Mouse (Mus musculus): ENCODE data around the gene Rrp15.

Rrp15 gene

DNA sequence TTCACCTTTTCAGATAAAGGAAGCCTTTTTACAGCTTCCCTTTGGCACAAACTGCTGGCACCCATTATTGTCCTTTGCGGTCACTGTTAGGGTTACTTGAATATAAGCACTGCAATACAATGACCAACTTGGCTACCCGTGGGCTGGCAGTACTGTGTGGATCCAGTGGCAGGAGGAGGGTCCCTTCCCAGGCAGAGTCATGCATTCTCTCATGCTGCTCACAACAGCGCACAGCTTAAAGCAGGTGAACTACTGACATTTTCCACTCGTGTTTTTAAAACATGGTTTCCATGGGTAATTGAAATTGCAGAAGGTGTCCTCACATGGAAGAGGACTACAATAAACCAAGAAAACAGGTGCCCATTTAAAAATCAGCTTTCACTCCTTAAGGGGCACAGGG lies 34.9 kb downstream of the Rrp15 start:
- DNase-seq (ENCODE audit: low spot score in 2 of 2) = no peak

DNA sequence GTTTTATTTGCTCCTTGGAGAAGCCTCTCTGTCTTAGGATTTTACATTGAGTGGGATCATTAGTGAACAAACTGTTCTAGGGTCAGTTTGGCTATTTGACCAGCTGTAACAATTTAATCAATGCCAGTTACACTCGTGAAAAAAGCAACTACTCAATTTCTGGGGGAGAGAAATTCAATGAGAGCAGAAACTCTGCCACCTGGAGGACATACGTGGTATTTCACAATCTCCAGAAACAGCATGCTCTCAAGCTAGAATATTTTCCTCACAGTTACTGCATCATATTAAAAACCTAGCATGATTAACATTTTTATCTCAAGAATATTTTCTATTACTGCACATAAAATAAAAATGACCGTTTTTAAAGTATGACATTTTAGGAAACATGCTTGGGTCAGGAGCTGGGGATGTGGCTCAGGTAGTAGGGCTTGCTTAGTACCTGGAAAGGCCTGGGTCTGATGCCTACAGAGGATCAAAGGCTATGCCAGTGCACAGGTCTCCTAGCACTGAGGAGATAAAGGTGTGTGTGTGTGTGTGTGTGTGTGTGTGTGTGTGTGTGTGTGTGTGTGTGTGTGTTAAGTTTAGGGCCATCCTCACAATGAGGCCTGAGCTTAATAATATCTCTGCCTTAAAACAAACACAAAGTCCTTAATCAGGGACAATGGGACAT lies 36.2 kb downstream of the Rrp15 start:
- DNase-seq (ENCODE audit: low spot score in 2 of 2) = peak in 1 of 2 experiments; percentile 59

DNA sequence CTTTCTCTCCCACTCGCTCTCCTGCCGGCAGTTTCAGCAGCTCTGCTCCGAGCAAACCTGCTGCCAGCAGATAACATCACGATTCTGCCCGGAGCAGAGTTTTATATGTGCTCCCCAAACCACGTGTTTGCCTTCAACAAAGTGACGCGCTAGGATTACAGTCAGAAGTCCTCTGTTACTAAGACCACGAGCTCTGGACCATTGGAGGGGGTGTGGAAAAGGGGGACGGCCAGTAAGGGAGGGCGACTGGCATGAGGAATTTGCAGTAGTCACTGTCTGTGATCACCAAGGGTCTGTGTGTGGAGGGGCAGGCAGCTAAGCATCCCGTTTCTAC lies 43.3 kb downstream of the Rrp15 start, which contains the start of gene Tgfb2:
Tgfb2 (minus strand) TSS at position 75 of the 334 bp plus-strand sequence.
- peak in 1 of 2 experiments; percentile 54 for DNase-seq (ENCODE audit: low spot score in 2 of 2)

DNA sequence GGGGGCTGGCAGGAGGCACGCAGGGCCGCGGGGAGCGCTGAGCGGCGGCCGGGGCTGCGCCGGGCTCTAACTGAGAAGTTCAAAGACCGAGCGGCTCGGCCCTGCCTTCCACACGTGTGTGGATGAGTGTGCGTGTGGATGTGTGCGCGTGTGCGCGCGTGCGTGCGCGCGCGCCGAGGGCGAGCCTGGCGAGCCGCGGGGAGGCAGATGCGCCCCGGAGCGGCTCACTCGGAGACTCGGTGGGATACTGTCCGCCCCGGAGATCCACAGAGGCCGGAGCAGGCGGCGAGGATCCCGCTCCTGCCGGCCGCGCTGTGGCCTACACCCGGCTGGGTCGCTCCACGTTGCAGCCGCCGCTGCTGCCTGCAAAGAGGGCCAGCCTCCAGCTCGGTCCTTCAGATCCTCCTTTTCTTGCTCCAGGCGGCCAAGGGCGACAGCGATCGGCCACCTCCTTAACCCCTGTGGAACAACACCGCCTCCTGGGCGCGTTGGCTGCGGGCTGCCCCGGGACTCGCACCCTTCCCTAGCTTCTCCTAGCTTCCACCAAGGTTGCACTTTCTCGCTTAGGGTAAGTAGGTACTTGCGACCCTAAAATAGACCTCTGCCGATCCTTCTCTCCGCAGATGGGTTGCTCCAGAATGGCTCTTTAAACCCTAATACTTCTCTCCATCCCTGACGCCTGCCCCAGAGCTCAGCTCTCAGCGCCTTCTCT lies 43.8 kb downstream of the Rrp15 start:
- DNase-seq (ENCODE audit: low spot score in 2 of 2) = peak; percentile 48 to 62

DNA sequence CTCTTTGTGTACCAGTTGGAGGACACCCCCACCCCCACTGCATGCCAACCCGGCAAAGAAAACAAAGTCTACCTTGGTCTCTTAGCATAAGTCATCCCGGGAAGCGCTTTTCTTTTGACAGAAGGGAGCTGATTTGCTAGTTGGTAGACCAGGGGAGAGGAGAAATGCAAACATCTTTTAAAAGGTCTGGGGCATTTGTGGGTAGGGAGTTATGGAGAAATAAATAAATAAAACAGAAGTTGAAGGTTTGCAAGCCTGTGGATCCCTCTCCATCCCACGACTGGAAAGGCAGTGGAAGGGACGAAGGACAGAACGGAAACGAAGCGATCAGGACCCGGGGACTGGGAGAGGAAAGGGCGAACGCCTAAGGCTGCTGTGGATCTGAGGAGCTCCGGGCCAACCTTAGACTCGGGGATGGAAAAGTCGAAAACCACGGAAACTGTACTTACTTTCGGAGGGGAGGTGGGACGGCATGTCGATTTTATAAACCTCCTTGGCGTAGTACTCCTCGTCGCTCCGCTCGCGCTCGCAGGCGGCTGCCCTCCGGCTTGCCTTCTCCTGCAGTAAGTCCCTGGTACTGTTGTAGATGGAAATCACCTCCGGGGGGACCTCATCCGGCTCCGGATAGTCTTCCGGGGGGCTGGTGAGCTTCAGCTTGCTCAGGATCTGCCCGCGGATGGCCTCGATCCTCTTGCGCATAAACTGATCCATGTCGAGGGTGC lies 45.0 kb downstream of the Rrp15 start:
- peak; percentile 35 to 44 for DNase-seq (ENCODE audit: low spot score in 2 of 2)

DNA sequence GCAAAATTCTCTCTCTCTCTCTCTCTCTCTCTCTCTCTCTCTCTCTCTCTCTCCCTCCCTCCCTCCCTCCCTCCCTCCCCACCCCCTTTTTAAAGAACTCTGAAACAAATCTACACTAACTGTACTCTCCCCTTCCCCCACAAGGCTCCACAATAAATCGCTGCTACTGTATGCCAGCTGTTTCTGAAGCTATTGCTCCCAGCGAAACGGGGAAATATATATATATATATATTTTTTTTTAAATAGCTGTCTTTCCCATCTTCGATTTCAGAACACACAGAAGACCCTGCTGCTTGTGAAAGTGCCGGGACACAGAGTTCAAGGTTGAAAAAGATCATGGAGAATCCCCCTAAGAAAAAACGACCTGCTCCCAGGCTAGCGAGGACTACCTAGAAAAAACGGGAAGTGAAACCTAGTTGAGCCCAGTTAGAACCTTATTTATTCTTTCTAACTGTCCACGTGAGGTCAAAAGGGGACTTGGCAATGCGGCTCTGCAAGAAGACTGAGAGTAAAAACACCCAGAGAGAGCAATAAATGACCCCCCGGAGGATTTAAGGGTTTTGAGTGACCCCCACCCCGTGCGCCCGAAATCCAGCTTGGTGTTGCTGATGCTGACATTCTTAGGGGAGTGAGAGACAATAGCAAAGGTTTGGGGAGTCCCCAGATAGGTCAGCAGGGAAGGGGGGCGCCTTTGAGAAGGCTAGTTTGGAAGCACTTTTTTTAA lies 45.7 kb downstream of the Rrp15 start:
- DNase-seq (ENCODE audit: low spot score in 2 of 2) = no peak

DNA sequence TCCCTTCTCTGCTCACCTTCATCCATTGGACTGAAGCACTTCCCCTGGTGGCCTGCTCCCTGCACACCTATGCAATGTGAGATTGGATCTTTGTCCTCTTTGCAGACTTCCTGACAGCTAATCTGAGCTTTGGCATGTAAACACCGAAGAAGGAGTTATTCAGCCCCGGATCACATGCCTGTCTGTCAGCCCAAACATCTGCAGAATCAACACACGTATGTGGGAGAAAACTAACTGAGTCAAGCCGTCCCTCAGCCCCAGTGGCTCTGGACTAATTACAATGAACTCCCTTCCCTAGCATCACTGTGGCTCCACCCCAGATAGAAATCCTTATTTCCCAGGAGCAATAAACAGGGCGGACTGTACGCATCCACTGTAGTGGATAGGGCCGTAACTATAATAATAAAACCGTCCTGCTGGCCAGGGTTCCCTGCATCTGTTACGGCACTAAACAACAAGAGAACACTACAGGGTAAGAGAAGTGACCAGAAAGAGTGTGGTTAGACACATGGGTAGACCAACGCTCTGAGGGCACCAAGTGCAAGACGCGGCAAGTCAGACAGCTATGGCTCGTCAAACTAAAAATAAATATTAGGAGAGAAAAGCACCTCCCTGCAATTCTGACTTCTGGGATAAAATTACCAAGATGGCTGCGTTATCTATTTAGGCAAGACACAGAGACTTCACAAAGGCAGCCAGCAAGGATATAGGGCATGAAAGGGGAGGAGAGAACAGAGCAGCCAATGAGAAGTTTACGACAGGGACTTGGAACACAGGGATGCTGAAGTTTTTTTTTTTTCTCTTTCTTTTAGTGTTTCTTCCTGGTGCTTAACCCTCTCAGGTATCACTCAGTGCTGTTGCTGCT lies 46.5 kb downstream of the Rrp15 start:
- no peak for DNase-seq (ENCODE audit: low spot score in 2 of 2)

DNA sequence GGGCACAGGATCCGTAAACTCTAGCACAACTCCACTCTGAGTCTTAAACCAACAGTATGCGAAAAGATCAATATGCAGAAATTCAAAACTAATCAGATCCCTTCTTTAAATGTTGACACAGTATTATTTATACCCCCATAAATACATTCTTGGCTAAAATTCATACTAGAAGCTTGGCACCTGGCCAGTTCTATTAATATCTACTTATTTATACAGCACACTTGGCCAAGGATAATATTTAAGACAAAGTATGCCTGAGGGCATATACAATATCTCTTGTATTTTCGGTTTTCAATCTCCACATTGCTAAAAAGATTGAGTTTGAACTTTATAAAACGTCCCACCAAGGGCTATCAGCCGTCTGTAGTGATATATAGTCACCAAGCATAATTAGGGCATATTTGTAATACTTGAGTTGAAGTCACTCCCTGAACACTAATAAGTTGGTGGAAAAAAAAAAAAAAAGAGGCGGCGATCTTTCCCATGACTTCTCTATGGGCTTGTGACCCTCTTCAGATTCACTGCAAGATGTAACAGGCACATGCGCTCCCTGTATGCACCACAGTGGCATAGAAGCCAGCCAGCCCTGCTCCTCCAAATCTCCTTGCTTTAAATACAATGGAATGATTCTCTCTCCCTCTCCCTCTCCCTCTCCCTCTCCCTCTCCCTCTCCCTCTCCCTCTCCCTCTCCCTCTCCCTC lies 47.8 kb downstream of the Rrp15 start:
- DNase-seq (ENCODE audit: low spot score in 2 of 2) = no peak

DNA sequence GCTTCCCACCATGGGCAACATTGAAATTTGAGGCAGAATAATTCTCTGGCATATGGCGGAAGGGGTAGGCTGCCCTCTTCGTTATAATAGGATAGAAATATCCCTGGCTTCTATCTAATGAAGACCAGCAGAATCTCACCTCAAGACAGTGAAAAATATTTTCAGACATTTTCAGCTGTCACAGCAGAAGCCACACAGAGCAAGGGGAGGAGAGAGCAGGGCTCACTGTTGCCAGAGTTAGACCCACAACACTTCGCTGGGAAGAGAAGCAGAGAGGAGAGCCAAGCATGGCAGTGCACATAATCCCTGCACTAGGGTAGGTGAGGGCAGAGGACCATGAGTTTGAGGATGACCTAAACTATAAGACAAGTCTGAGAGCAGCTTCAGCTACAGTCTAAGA lies 48.7 kb downstream of the Rrp15 start:
- DNase-seq (ENCODE audit: low spot score in 2 of 2) = no peak

DNA sequence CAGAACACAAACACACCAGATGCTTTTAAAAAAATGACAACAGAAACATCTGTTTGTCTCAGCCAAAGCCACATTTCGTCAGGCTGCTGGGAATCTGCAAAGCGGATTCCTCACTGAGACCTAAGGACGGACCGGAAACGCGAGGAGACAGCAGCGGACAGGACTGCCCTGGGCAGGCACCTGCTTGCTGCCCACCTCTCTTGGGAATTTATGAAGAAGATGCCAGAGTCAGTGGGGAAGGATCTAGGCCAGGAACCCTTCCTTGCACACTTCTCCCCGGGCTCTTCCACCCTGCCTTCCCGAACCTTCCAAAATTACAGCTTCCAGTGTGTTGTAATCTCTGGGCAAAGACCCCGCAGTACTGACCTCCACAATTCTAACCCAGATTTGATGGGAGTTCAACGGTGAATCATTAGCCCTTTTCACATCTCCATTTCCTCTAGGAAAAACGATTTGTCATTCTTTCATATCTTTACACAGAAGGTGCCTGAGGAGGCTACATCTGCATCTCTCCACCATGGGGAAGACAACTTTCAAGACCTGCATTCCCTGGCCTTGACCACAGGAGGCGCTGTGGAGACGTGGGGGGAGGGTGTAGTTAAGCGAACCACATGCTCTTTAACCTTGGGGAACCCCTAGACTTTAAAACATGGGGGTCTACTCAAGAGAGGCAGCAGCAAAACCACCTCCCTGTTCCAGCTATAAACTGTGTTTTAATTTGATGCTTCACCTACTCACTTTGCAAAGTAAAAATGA lies 50.4 kb downstream of the Rrp15 start:
- DNase-seq (ENCODE audit: low spot score in 2 of 2) = no peak

DNA sequence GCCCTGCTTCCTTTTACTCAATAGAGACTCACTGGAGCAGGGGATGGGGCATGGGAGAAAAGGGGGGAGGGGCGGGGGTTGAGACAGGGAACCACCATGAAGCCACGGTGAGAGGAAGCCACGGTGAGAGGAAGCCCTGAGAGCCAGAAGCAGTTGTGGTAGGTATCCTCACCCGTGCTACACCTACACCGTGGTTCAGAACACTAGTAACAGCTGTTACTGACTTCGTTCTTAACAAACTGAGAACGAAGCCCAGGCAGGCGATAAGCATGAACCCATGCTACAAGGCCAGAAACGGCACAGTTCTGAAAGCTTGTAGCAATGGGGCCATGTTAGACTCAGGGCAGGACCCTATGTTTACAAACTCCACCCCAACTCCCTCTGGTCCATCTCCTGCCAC lies 52.9 kb downstream of the Rrp15 start:
- DNase-seq (ENCODE audit: low spot score in 2 of 2) = no peak

DNA sequence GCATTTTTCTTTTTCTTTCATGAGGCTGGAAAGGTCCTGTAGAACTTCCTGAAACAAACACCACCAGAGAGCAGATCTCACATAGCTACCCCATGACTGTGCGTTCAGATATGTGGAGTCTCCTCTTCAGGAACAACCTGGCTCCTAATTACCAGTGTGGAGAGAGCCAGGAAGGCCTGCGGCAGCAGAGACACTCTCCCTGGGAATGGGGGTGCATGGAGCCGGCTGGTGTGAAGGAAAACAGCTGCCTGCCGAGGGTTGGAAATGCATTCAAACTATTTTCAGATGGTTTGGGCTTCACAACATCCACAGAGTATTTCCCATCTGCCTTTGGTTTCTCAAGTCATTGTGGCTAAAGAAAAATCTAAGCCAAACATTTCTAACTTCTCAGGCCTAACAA lies 53.8 kb downstream of the Rrp15 start:
- DNase-seq (ENCODE audit: low spot score in 2 of 2) = peak; percentile 12 to 37

DNA sequence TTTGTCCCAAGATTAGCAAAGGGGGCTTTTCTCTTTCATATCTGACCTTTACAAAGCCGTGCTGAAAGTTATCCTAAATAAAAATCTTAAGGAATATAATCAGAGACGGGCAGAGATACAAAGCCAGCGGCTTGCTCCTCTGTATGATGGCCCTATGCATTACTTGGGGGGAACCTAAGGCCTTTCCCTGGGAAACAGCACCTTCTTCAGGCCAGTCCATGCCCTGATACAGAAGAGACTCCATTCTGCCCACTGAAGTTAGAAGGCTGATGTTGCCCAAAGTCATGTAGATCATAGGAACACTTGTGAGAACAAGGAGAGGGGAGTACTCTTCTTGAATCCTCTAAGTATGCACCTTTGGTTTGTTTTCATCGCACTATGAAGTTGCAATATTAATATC lies 56.8 kb downstream of the Rrp15 start:
- no peak for DNase-seq (ENCODE audit: low spot score in 2 of 2)

DNA sequence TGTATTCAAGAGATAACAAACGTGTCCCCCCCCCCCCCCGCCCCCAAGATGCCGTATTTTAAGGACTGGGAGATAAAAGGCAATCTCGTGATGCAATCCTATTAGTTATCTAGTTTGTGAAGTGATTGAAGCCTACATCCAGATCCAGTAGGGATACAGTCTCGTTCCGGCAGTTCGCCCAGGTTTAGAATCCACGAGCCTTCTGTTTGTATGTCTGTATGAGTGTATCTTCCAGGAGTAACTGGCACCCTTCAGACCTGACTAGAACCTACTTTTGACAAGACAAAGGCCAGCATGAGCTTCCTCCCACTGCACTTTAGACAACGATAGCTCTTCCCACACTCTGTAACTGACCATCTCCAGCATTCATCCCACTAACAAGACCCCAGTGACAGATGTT lies 57.5 kb downstream of the Rrp15 start:
- DNase-seq (ENCODE audit: low spot score in 2 of 2) = no peak

DNA sequence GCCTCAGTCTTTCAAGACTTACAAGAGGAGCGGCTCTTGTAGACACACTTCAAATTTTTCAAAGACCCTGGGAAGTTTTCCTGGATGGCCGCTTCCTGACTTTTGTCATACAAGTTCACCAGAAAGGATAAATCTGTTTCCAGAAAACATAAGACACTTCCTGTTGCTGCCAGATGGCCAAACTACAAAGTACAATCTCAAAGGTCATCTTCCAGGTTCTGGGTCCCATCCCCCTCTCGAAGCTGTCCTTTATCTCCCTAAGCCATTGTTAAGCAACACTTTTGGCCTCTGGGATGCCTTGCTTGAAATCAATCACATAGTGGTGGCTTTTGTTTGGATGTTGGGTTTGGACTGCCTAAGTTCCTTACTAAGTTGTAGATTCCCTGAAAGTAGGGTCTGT lies 65.1 kb downstream of the Rrp15 start:
- DNase-seq (ENCODE audit: low spot score in 2 of 2) = no peak

DNA sequence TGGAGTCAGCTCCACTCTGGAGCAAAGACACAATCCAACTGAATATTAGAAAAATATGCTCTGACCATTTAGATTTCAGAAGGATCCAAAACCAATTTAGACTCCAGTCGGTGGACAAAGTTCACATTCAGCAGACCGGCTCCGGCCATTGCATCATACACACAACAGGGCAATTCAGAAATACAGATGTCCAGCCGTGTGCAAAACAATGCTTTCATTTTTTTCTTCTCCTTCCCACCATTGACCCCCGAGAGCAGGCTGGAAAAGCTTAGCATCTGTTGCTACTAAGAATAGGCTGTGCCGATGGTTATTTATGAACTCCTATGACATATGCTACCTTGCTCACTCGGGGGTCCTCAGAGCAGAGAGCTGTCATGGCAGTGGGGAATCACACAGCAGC lies 66.6 kb downstream of the Rrp15 start:
- DNase-seq (ENCODE audit: low spot score in 2 of 2) = no peak

DNA sequence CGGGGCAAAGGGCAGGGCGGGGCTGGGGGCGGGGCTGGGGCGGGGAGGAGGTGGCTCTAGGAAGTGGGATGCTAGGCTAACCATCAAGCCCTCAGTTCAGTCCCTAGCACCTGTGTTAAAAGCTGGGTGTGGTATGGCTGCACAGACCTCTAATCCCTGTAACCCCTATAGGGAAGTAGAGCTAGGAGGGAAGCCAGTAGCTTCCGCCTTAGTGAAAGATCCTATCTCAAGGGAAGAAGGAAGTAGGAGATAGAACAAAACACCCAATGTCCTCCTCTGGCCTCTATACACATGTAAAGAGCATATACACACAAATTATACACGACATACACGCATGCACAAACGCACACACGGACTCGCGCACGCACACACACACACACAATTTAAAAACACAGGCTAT lies 71.5 kb downstream of the Rrp15 start:
- DNase-seq (ENCODE audit: low spot score in 2 of 2) = no peak

DNA sequence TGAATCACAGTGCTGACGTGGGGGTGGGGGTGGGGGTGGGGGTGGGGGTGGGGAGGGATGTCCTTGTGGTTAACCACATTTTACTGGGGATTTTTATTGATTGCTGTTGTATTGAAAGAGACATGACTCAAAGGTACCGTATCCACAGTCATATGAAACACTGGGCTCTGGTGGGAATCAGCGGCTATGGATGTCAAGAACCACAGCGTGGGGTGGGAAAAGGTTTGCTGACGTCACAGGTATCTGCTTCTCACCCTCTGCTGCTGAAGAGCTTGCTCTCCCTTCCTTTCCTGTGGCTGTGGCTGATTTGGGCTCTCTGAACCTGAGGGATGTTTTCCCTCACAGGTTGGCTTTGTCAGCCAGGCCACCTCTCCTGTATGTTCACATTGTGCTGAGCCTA lies 73.0 kb downstream of the Rrp15 start:
- DNase-seq (ENCODE audit: low spot score in 2 of 2) = no peak

DNA sequence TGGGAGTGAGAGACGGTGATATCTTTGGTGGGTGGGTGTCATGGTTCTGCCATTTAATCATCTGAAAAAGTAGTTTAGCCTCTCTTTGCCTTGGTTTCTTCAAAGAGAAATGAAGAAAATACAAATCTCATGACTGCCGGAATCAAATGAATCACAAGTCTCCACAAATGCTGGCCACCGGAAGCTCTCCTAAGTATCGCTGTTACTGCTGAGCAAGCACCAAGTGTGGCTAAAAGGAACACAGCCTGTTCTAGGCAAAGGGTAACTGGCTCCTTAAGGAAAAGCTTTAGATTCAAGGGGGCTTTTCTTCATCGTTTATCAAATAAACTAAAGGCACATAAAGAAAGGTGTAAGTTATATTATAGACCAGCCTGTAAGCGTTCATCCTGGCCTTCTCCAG lies 73.9 kb downstream of the Rrp15 start:
- DNase-seq (ENCODE audit: low spot score in 2 of 2) = no peak

DNA sequence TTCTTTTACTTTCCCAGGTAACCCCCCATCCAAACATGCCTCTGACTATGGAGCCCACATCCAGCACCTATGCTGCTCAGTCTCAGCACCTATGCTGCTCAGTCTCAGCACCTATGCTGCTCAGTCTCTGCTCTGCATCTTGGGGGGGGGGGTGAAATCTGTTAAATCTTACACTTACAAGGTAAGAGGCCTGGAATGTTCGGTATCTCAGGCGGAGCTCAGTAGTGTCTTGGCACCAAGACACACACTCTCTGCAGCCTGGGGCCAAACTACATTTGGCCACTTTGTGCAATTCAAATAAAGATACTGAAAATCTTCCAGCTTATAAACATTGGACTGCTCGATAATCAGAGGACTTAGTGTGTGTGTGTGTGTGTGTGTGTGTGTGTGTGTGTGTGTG lies 74.5 kb downstream of the Rrp15 start:
- DNase-seq (ENCODE audit: low spot score in 2 of 2) = no peak
